ENCODE assay signal across 9 mouse cellular contexts in genomic region chr1:172053541-172054440, GRCm38 (mm10). TPM values are rescaled to one million over a fixed set of nuclear protein-coding genes. Genes with fewer than 3 reads are reported as not detected.
DNase-seq lines count a peak whose midpoint lies in the region; ATAC-seq and TF ChIP-seq lines count a peak whose summit lies in the region.
"Had no signal": no experiment of that assay in that cellular context is flagged by ENCODE, and none has a peak within 500 bp of the region (broad histone marks: within the 10 kb centered on the region; RNA-seq: fewer than 3 reads in every experiment).

No protein-coding gene starts in this region.

- TF ChIP-seq CTCF in testis, adult 2 months (IDR thresholded peaks at IDR 0.05; ENCODE audit: control insufficient read depth, insufficient read depth, insufficient replicate concordance, low read depth, low read length) = no peak

- TF ChIP-seq POLR2A in testis, adult 2 months (IDR thresholded peaks at IDR 0.05; ENCODE audit: control insufficient read depth, low read depth, low read length) = no peak

- peaks cover 19% of the 10 kb centered on the region for H3K4me1 ChIP-seq in testis, adult 2 months (ENCODE audit: control insufficient read depth, insufficient read depth, low read length)
- peaks cover 31% of the 10 kb centered on the region for H3K4me1 ChIP-seq in limb, embryonic 10.5 days

- no peak for ATAC-seq in activated CD4-positive, CD25-positive, alpha-beta regulatory T cell, adult 4 months

- peak overlapping the region; percentile 51 for H3K4me3 ChIP-seq in testis, adult 2 months (ENCODE audit: control insufficient read depth, low read depth, low read length)
- peak overlapping the region; percentile 51 for H3K4me3 ChIP-seq in limb, embryonic 10.5 days

- no peaks in the 10 kb centered on the region; the same call in 1 of the 2 replicates for H3K27me3 ChIP-seq in testis, adult 2 months (ENCODE audit: control insufficient read depth, insufficient read depth, low read length)
- peaks cover 83% of the 10 kb centered on the region for H3K27me3 ChIP-seq in limb, embryonic 10.5 days (ENCODE audit: low read depth, poor library complexity, severe bottlenecking)

- 2% methylated on average over 42 of the region's 42 CpGs for WGBS in limb, embryonic 10.5 days

- no peaks in the 10 kb centered on the region for H3K36me3 ChIP-seq in testis, adult 2 months (ENCODE audit: control insufficient read depth, insufficient read depth, low read length)
- no peaks in the 10 kb centered on the region for H3K36me3 ChIP-seq in limb, embryonic 10.5 days

- no peaks in the 10 kb centered on the region for H3K9me3 ChIP-seq in limb, embryonic 10.5 days (replicated peaks)

- peak; percentile 40 for DNase-seq in embryo, embryonic 10.5 days (ENCODE audit: low spot score)
- DNase-seq in embryo, embryonic 9.5 days (ENCODE audit: extremely low spot score) = no peak
- DNase-seq in testis, postnatal 14 days (ENCODE audit: low spot score) = no peak
- DNase-seq in limb, embryonic 10.5 days (ENCODE audit: low spot score) = peak; percentile 45
- peak; percentile 34 for DNase-seq in right cerebral cortex, postnatal 4 days
- no peak for DNase-seq in layer of hippocampus, adult 9-10 months (ENCODE audit: low spot score)

- H3K27ac ChIP-seq in testis, adult 2 months (ENCODE audit: control insufficient read depth, insufficient read depth, low read depth, low read length) = no peak overlapping the region
- peak overlapping the region; percentile 50; the same call in 1 of the 2 replicates for H3K27ac ChIP-seq in limb, embryonic 10.5 days

RNA-seq across cellular contexts. Expression of gene Nhlh1, which starts 3.6 kb away (rescaled TPM):
- polyA plus RNA-seq in testis, adult 2 months (2012; rRNA removed) = 0.24 and 0.33 TPM in 2 replicates
- not detected in 2 replicates for polyA plus RNA-seq in limb, embryonic 10.5 days (2016; fragmentation: Nextera tagmentation; extraction: Ambion mirVana)
- polyA plus RNA-seq in activated CD4-positive, CD25-positive, alpha-beta regulatory T cell, adult 4 months (2017; shearing (Covaris generic)) = not detected
- polyA plus RNA-seq: spleen, adult 2 months had no signal

RNA-seq across cellular contexts. Expression of gene Vangl2, which starts 25.5 kb away (rescaled TPM):
- polyA plus RNA-seq in testis, adult 2 months (2012; rRNA removed) = 2.6 and 4.6 TPM in 2 replicates
- 28.3 and 29.9 TPM in 2 replicates for polyA plus RNA-seq in limb, embryonic 10.5 days (2016; fragmentation: Nextera tagmentation; extraction: Ambion mirVana)
- 1 to 10 TPM in 1 of 2 experiments, under 1 TPM in 1; 0.62 to 1.0 TPM for polyA plus RNA-seq in activated CD4-positive, CD25-positive, alpha-beta regulatory T cell, adult 4 months (2017; shearing (Covaris generic))

RNA-seq across cellular contexts. Expression of gene Copa, which starts 28.5 kb away (rescaled TPM):
- polyA plus RNA-seq in testis, adult 2 months (2012; rRNA removed) = 28.1 and 33.1 TPM in 2 replicates
- polyA plus RNA-seq in limb, embryonic 10.5 days (2016; fragmentation: Nextera tagmentation; extraction: Ambion mirVana) = 155 and 201 TPM in 2 replicates
- 100 to 1,000 TPM in 1 of 2 experiments, 10 to 100 TPM in 1; 84.6 to 111 TPM for polyA plus RNA-seq in activated CD4-positive, CD25-positive, alpha-beta regulatory T cell, adult 4 months (2017; shearing (Covaris generic))

RNA-seq across cellular contexts. Expression of gene Ncstn, which starts 28.8 kb away (rescaled TPM):
- polyA plus RNA-seq in testis, adult 2 months (2012; rRNA removed) = 60.5 and 77.9 TPM in 2 replicates
- polyA plus RNA-seq in limb, embryonic 10.5 days (2016; fragmentation: Nextera tagmentation; extraction: Ambion mirVana) = 83.4 and 95.9 TPM in 2 replicates
- 100 to 1,000 TPM in 1 of 2 experiments, 10 to 100 TPM in 1; 97.2 to 108 TPM for polyA plus RNA-seq in activated CD4-positive, CD25-positive, alpha-beta regulatory T cell, adult 4 months (2017; shearing (Covaris generic))

Comparison
In these comparisons a context has a peak if more than half of its experiments do, and no peak if none do; other contexts are left out.
1. DNase-seq: peak in embryo, embryonic 10.5 days (single experiment), limb, embryonic 10.5 days (single experiment) and right cerebral cortex, postnatal 4 days (single experiment); none in embryo, embryonic 9.5 days (single experiment), testis, postnatal 14 days (single experiment) and layer of hippocampus, adult 9-10 months (single experiment).